Mouse (Mus musculus) C2C12 (cell line): ENCODE data around the gene Bend5. TPM values are rescaled to one million over a fixed set of nuclear protein-coding genes. Genes with fewer than 3 reads are reported as not detected.

Experiments
- H3K27me3 ChIP-seq: one replicate; pipeline ENCODE4 v1.6.1; 2011; ENCODE audit not compliant: control insufficient read depth, insufficient read depth, insufficient read length
- H3K36me3 ChIP-seq: one replicate; pipeline ENCODE4 v1.6.1; 2011; ENCODE audit not compliant: control insufficient read depth, insufficient read depth
- H3K4me3 ChIP-seq: one replicate; pipeline ENCODE4 v1.5.1; 2011; ENCODE audit warnings: mild to moderate bottlenecking, control low read depth; ENCODE audit not compliant: poor library complexity, insufficient read depth, severe bottlenecking
- H3K79me2 ChIP-seq: one replicate; pipeline ENCODE4 v1.6.1; 2011; ENCODE audit not compliant: control insufficient read depth, insufficient read depth
- H3K79me3 ChIP-seq: one replicate; pipeline ENCODE4 v1.6.1; 2011; ENCODE audit warnings: low read depth, control low read depth
- H3ac ChIP-seq: one replicate; pipeline ENCODE3; 2011; ENCODE audit warnings: low read depth; ENCODE audit not compliant: control insufficient read depth, insufficient read length
- CEBPB ChIP-seq: IDR thresholded peaks from one replicate; pipeline ENCODE4 v1.6.1; 2011; ENCODE audit warnings: low read depth, mild to moderate bottlenecking, control low read depth, moderate library complexity
- CTCF ChIP-seq: IDR thresholded peaks from one replicate; pipeline ENCODE4 v1.5.1; 2011; ENCODE audit not compliant: control insufficient read depth, insufficient read depth, insufficient read length
- FOSL1 ChIP-seq: IDR thresholded peaks from one replicate; pipeline ENCODE4 v1.8.0; 2011; ENCODE audit warnings: mild to moderate bottlenecking, low read length; ENCODE audit not compliant: poor library complexity, insufficient read depth, severe bottlenecking
- MAX ChIP-seq: IDR thresholded peaks from one replicate; pipeline ENCODE4 v1.6.1; 2011; ENCODE audit warnings: mild to moderate bottlenecking, control low read depth
- MYOD1 ChIP-seq: IDR thresholded peaks from one replicate; pipeline ENCODE4 v1.6.1; 2011; ENCODE audit warnings: low read depth; ENCODE audit not compliant: control insufficient read depth, insufficient read length
- MYOG ChIP-seq: IDR thresholded peaks from one replicate; pipeline ENCODE4 v1.6.1; 2011; ENCODE audit not compliant: control insufficient read depth, insufficient read length; ENCODE audit errors: extremely low read depth
- USF1 ChIP-seq: IDR thresholded peaks from one replicate; pipeline ENCODE4 v1.6.1; 2011; ENCODE audit warnings: low read depth, mild to moderate bottlenecking, control low read depth, moderate library complexity
- polyA plus RNA-seq: library from polyadenylated mRNA; unstranded; fragments of >200 nt; fragmentation: generic; extraction: Trizol; gene quantifications from one replicate; pipeline ENCODE4 v1.2.1, GENCODE M21; 2012; ENCODE audit warnings: missing spikeins

Bend5 gene
- polyA plus RNA-seq, 1 experiment = not detected

GRCm38 (mm10) chr4:111487233-111487843 lies 72.5 kb downstream of the Bend5 start:
- Histone ChIP-seq H3K36me3 (no peaks in the 10 kb centered on the region), H3K79me2 (no peaks in the 10 kb centered on the region), H3K79me3 (no peaks in the 10 kb centered on the region), H3K27me3 (no peaks in the 10 kb centered on the region), H3ac (no peak overlapping the region), H3K4me3 (no peak overlapping the region)
- no peak for TF ChIP-seq USF1
- no peak for TF ChIP-seq CEBPB
- TF ChIP-seq FOSL1 = no peak
- TF ChIP-seq CTCF = no peak
- no peak for TF ChIP-seq MYOG
- no peak for TF ChIP-seq MYOD1
- no peak for TF ChIP-seq MAX

- TF ChIP-seq CEBPB (no peak), MYOG (no peak), MYOD1 (no peak), CTCF (no peak), FOSL1 (no peak), USF1 (no peak), MAX (no peak)
- H3K4me3 ChIP-seq = no peak overlapping the region
- no peak overlapping the region for H3ac ChIP-seq
- no peaks in the 10 kb centered on the region for H3K79me3 ChIP-seq
- H3K79me2 ChIP-seq = no peaks in the 10 kb centered on the region
- H3K36me3 ChIP-seq = no peaks in the 10 kb centered on the region
- no peaks in the 10 kb centered on the region for H3K27me3 ChIP-seq
Observed at GRCm38 (mm10) chr4:111493750-111494404, 79.1 kb downstream of the Bend5 start.

DNA sequence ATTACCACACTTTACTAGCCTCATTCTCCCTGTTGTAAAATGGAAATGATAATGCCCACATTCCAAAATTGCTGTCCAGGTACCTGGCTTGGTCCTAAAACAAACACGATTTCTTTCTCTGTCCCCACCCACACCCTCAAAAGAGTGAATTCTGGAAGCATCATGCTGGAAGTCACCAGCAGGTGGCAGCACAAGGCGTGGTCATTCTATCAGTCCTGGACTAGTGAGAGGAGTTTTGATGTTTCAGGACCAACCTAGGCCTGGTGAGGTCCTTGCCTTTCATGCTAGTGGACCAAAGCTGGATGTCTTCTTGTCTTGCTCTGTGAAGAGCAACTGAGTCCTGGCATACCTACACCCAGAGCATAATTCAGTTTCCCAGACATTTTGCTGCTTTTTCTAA lies 81.1 kb downstream of the Bend5 start:
- H3K79me2 ChIP-seq = no peaks in the 10 kb centered on the region
- no peaks in the 10 kb centered on the region for H3K79me3 ChIP-seq
- H3ac ChIP-seq = no peak overlapping the region
- TF ChIP-seq FOSL1 = no peak
- no peak for TF ChIP-seq USF1
- TF ChIP-seq MYOG = no peak
- no peak for TF ChIP-seq CTCF
- TF ChIP-seq MYOD1 = no peak
- TF ChIP-seq CEBPB = no peak
- no peak for TF ChIP-seq MAX
- no peaks in the 10 kb centered on the region for H3K27me3 ChIP-seq
- no peak overlapping the region for H3K4me3 ChIP-seq
- no peaks in the 10 kb centered on the region for H3K36me3 ChIP-seq

DNA sequence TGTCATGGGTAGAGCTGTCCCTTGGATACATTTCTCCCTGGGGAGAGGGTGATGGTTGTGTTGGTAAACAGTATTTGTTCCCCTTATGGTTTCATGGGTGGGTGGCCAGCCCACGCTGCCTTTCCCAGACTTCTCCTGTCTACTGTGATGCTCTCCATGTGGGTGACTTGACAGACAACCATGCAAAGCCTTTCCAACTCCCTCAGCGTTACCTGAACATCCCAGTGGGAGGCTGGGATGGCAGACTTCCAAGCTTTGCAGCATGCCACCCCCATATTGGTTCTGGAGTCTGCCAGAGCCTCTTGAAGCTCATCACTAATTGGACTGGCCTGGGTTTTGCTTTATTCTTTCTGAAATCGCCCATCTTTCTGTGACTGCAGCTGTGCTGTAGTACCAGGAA lies 83.9 kb downstream of the Bend5 start:
- no peaks in the 10 kb centered on the region for H3K27me3 ChIP-seq
- no peak overlapping the region for H3ac ChIP-seq
- H3K79me3 ChIP-seq = no peaks in the 10 kb centered on the region
- TF ChIP-seq CTCF (no peak), FOSL1 (no peak), CEBPB (no peak), MYOD1 (no peak), USF1 (no peak), MAX (no peak), MYOG (no peak)
- no peaks in the 10 kb centered on the region for H3K36me3 ChIP-seq
- no peak overlapping the region for H3K4me3 ChIP-seq
- no peaks in the 10 kb centered on the region for H3K79me2 ChIP-seq

DNA sequence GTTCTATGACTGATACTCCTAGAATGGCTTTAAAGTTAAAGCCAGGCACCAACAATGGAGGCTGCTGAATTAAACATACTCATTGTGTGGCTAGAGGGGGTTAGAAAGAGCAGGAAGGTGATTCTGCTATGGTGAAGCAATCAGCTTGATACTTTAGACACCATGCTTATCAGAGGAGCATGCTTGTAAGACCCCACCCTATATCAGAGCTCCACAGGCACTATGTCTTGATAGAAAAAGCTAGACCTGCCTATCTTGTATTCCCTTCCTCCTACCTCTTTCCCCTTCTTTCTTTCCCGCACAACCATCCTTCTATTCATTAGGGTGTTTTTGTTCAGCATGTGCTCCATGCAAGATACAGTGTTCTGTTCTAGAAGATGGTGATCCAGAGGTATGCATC lies 86.6 kb downstream of the Bend5 start:
- Histone ChIP-seq H3K27me3 (no peaks in the 10 kb centered on the region), H3K36me3 (no peaks in the 10 kb centered on the region), H3K79me3 (no peaks in the 10 kb centered on the region), H3ac (no peak overlapping the region), H3K4me3 (no peak overlapping the region), H3K79me2 (no peaks in the 10 kb centered on the region)
- no peak for TF ChIP-seq MYOG
- no peak for TF ChIP-seq MYOD1
- TF ChIP-seq CEBPB = no peak
- no peak for TF ChIP-seq CTCF
- TF ChIP-seq FOSL1 = no peak
- no peak for TF ChIP-seq USF1
- no peak for TF ChIP-seq MAX
